Mouse (Mus musculus) ES-Bruce4 (cell line): ENCODE data around the gene Man1c1.

Experiments
- CTCF ChIP-seq: IDR thresholded peaks from one replicate; pipeline ENCODE4 v1.8.1; 2011; ENCODE audit warnings: low read depth, low read length
- EP300 ChIP-seq: IDR thresholded peaks from 2 replicates; pipeline ENCODE4 v1.6.1; 2011; ENCODE audit warnings: low read depth, low read length; ENCODE audit not compliant: insufficient read depth
- POLR2A ChIP-seq: IDR thresholded peaks from one replicate; pipeline ENCODE4 v1.8.1; 2011; ENCODE audit warnings: low read length; ENCODE audit not compliant: insufficient read depth

- no peak for TF ChIP-seq CTCF
- TF ChIP-seq EP300, result no peak
- no peak for TF ChIP-seq POLR2A
These were observed 66.0 kb downstream of the Man1c1 start for GRCm38 (mm10) chr4:134638111-134638550.
